Mouse (Mus musculus) CD4-positive, CD25-positive, alpha-beta regulatory T cell, adult 2 months (primary cell): Measurements from ENCODE around the gene Rtl5.
"Not testable (repeated sequence)": the region's sequence is repeated elsewhere in the genome, so short reads cannot be mapped to it uniquely, and the experiment has no call there.

Experiments used
- DNase-seq: peaks from one replicate; pipeline ENCODE4 v3.0.0-alpha.2; 2012; ENCODE audit warnings: low read depth, low spot score

Rtl5 gene

GRCm38 (mm10) chrX:102070591-102071471 is at the start of gene Rtl5:
Gene Rtl5 (minus strand): TSS chrX:102071304.
- peak; percentile 61 for DNase-seq

- peak; percentile 95 for DNase-seq
These were observed 48.1 kb upstream of the Rtl5 start, which contains the start of gene Pin4 for GRCm38 (mm10) chrX:102119042-102119864. Gene Pin4 (plus strand): TSS chrX:102119447.

GRCm38 (mm10) chrX:102115676-102116075 is 44.6 kb upstream of the Rtl5 start:
- no peak for DNase-seq

- not testable (repeated sequence) for DNase-seq
These were observed 38.2 kb upstream of the Rtl5 start for GRCm38 (mm10) chrX:102109349-102109748.

- not testable (repeated sequence) for DNase-seq
These were observed 32.7 kb upstream of the Rtl5 start for GRCm38 (mm10) chrX:102103830-102104229.

- no peak for DNase-seq
These were observed 30.8 kb upstream of the Rtl5 start for GRCm38 (mm10) chrX:102101886-102102285.

GRCm38 (mm10) chrX:102094381-102094904 is 23.3 kb upstream of the Rtl5 start:
- DNase-seq = no peak

GRCm38 (mm10) chrX:102090605-102091004 is 19.5 kb upstream of the Rtl5 start:
- no peak for DNase-seq

GRCm38 (mm10) chrX:102085798-102086443 is 14.8 kb upstream of the Rtl5 start:
- DNase-seq = no peak

GRCm38 (mm10) chrX:102082340-102082739 is 11.2 kb upstream of the Rtl5 start:
- no peak for DNase-seq

- DNase-seq = no peak
These were observed 10.6 kb upstream of the Rtl5 start for GRCm38 (mm10) chrX:102081573-102082279.

GRCm38 (mm10) chrX:102081076-102081475 is 10.0 kb upstream of the Rtl5 start:
- no peak for DNase-seq

- DNase-seq = no peak
These were observed 6.0 kb upstream of the Rtl5 start for GRCm38 (mm10) chrX:102076886-102077765.

GRCm38 (mm10) chrX:102075158-102075557 is 4.1 kb upstream of the Rtl5 start:
- DNase-seq = no peak

GRCm38 (mm10) chrX:102074435-102074834 is 3.3 kb upstream of the Rtl5 start:
- DNase-seq = no peak

GRCm38 (mm10) chrX:102073605-102074325 is 2.7 kb upstream of the Rtl5 start:
- DNase-seq = no peak

GRCm38 (mm10) chrX:102071517-102071916 is 413 bp upstream of the Rtl5 start:
- no peak for DNase-seq

GRCm38 (mm10) chrX:102068811-102069540 is 2.1 kb downstream of the Rtl5 start:
- no peak for DNase-seq

- no peak for DNase-seq
These were observed 4.0 kb downstream of the Rtl5 start for GRCm38 (mm10) chrX:102067118-102067517.
